8 mouse cellular contexts compared by ENCODE assay signal in the genomic region with DNA sequence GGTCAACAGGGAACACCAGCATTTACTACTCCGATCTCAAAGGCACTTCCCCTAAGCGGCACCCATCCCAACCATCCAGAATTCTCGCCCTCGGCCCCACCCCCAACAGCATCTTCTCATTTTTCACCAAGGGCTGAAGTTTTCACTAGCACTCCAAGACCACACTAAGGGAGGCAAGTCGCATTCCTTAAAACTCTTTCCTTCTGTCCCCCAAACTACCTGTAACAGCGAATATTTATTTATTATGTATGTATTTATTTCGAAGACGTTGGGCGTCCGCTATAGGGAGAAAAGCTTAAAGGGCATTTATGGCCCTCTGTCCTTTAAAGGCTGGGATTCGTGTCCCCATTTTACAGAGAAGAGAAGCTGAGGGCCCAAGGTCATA. TPM values are rescaled to one million over a fixed set of nuclear protein-coding genes. Genes with fewer than 3 reads are reported as not detected.
A peak's percentile ranks its signal among the peaks of the same experiment; 100 is the strongest.
DNase-seq lines count a peak whose midpoint lies in the region; ATAC-seq and TF ChIP-seq lines count a peak whose summit lies in the region.

No protein-coding gene starts in this region.

- H3K27me3 ChIP-seq in embryonic facial prominence, embryonic 13.5 days, result peaks cover 16% of the 10 kb centered on the region
- no peaks in the 10 kb centered on the region for H3K27me3 ChIP-seq in liver, adult 2 months (ENCODE audit: control insufficient read depth, insufficient read depth, low read length)
- peaks cover 12% of the 10 kb centered on the region for H3K27me3 ChIP-seq in neural tube, embryonic 13.5 days

- intact Hi-C loops in heart, postnatal 10 days (cut with DNase I), result loop anchor here (5.0 kb wide), 1 partner anchor 69 kb away; no protein-coding TSS in a partner anchor

- no peaks in the 10 kb centered on the region for H3K36me3 ChIP-seq in embryonic facial prominence, embryonic 13.5 days
- H3K36me3 ChIP-seq in liver, adult 2 months (ENCODE audit: control insufficient read depth, insufficient read depth, low read length), result no peaks in the 10 kb centered on the region
- H3K36me3 ChIP-seq in neural tube, embryonic 13.5 days, result no peaks in the 10 kb centered on the region

- H3K79me2 ChIP-seq in liver, adult 2 months (ENCODE audit: control insufficient read depth, insufficient read depth, low read length), result peaks cover 38% of the 10 kb centered on the region

- H3K4me3 ChIP-seq in embryonic facial prominence, embryonic 13.5 days, result peak overlapping the region; percentile 83
- peak overlapping the region; percentile 74 for H3K4me3 ChIP-seq in liver, adult 2 months (ENCODE audit: insufficient read depth, low read depth, low read length)
- H3K4me3 ChIP-seq in neural tube, embryonic 13.5 days, result peak overlapping the region; percentile 80

- no peaks in the 10 kb centered on the region for H3K9me3 ChIP-seq in embryonic facial prominence, embryonic 13.5 days
- H3K9me3 ChIP-seq in neural tube, embryonic 13.5 days, result no peaks in the 10 kb centered on the region

- no peak overlapping the region for H3K27ac ChIP-seq in embryonic facial prominence, embryonic 13.5 days
- peak overlapping the region; percentile 84 for H3K27ac ChIP-seq in liver, adult 2 months (replicated peaks; ENCODE audit: insufficient read depth, low read depth, low read length)
- peak overlapping the region; percentile 92; the same call in 1 of the 2 replicates for H3K27ac ChIP-seq in neural tube, embryonic 13.5 days (replicated peaks)

- no peak for TF ChIP-seq CTCF in liver, adult 2 months (IDR thresholded peaks at IDR 0.05; ENCODE audit: low read depth, low read length)

- peak overlapping the region; percentile 89 for H3K9ac ChIP-seq in embryonic facial prominence, embryonic 13.5 days
- peak overlapping the region; percentile 97 for H3K9ac ChIP-seq in liver, adult 2 months (ENCODE audit: low read depth, low read length)
- peak overlapping the region; percentile 92 for H3K9ac ChIP-seq in neural tube, embryonic 13.5 days

- 7% methylated on average over 11 of the region's 11 CpGs for WGBS in embryonic facial prominence, embryonic 13.5 days
- WGBS in liver, adult 2 months, result 18% methylated on average over 11 of the region's 11 CpGs
- WGBS in neural tube, embryonic 13.5 days, result 7% methylated on average over 11 of the region's 11 CpGs

- ATAC-seq in cerebellum, adult (ENCODE audit: insufficient number of reproducible peaks, low FRiP score, low TSS enrichment), result no peak
- ATAC-seq in embryonic facial prominence, embryonic 13.5 days (ENCODE audit: insufficient number of reproducible peaks, insufficient read depth, low FRiP score, low TSS enrichment, low read depth), result no peak
- ATAC-seq in neural tube, embryonic 13.5 days (ENCODE audit: low read depth), result no peak
- no peak for ATAC-seq in frontal cortex, adult (ENCODE audit: low TSS enrichment)

- TF ChIP-seq POLR2A in liver, adult 2 months (IDR thresholded peaks at IDR 0.05; ENCODE audit: extremely low read depth, insufficient read depth, low read length), result no peak

- peak overlapping the region; percentile 89 for H3K4me2 ChIP-seq in embryonic facial prominence, embryonic 13.5 days
- peak overlapping the region; percentile 65 for H3K4me2 ChIP-seq in neural tube, embryonic 13.5 days

- peak; percentile 47 for DNase-seq in cerebellum, adult 11 months
- peak; percentile 53 for DNase-seq in A20 (ENCODE audit: low read depth, low spot score)
- peak; percentile 58 to 71 for DNase-seq in heart, postnatal 10 days
- DNase-seq in liver, adult 2 months (ENCODE audit: extremely low read depth, low read depth, low spot score), result no peak

- H3K4me1 ChIP-seq in embryonic facial prominence, embryonic 13.5 days, result peaks cover 38% of the 10 kb centered on the region
- peaks cover 27% of the 10 kb centered on the region for H3K4me1 ChIP-seq in liver, adult 2 months (ENCODE audit: control insufficient read depth, insufficient read depth, low read length)
- H3K4me1 ChIP-seq in neural tube, embryonic 13.5 days (replicated peaks), result peaks cover 44% of the 10 kb centered on the region

RNA-seq across cellular contexts. Expression of a gene that starts 1.0 kb away (rescaled TPM):
- polyA plus RNA-seq in embryonic facial prominence, embryonic 13.5 days (2015; fragmentation: Nextera tagmentation; extraction: Ambion mirVana), result 7.6 and 8.9 TPM in 2 replicates
- total RNA-seq in heart, postnatal 10 days (2021), result 10 to 100 TPM; 21.2 to 23.5 TPM
- total RNA-seq in liver, adult 2 months (2014; rRNA removed), result 8.1 and 17.7 TPM in 2 replicates
- 14.9 and 15.7 TPM in 2 replicates for polyA plus RNA-seq in liver, adult 2 months (2012; rRNA removed)
- polyA plus RNA-seq in neural tube, embryonic 13.5 days (2015; fragmentation: Nextera tagmentation; extraction: Ambion mirVana), result 21.6 and 22.2 TPM in 2 replicates
